Mouse (Mus musculus) heart, embryonic 13.5 days (tissue): ENCODE results near the gene Zfp518a. TPM values are rescaled to one million over a fixed set of nuclear protein-coding genes. Genes with fewer than 3 reads are reported as not detected.

Experiments used
- ATAC-seq: fragments of 200-750 bp; cut with Nextera tagmentation; 2 replicates; pipeline ENCODE4 v1.8.0; 2017; ENCODE audit warnings: moderate TSS enrichment; ENCODE audit not compliant: insufficient number of reproducible peaks, low FRiP score, low TSS enrichment; ENCODE audit errors: extremely low read depth
- H3K27ac ChIP-seq: fragments of 300-500 bp; sonication (generic); replicated peaks from 2 replicates; pipeline ENCODE4 v1.5.1; 2015; ENCODE audit warnings: moderate library complexity, mild to moderate bottlenecking, inconsistent platforms
- H3K27me3 ChIP-seq: fragments of 300-500 bp; sonication (generic); replicated peaks from 2 replicates; pipeline ENCODE4 v1.6.1; 2015; ENCODE audit warnings: mild to moderate bottlenecking, inconsistent platforms
- H3K36me3 ChIP-seq: fragments of 300-500 bp; sonication (generic); 2 replicates; pipeline ENCODE4 v1.6.1; 2015; ENCODE audit warnings: mild to moderate bottlenecking, inconsistent platforms
- H3K4me1 ChIP-seq: fragments of 300-500 bp; sonication (generic); 2 replicates; pipeline ENCODE4 v1.6.1; 2015; ENCODE audit warnings: inconsistent platforms
- H3K4me2 ChIP-seq: fragments of 300-500 bp; sonication (generic); 2 replicates; pipeline ENCODE4 v1.6.1; 2015; ENCODE audit warnings: inconsistent platforms, mild to moderate bottlenecking, moderate library complexity
- H3K4me3 ChIP-seq: fragments of 300-500 bp; sonication (generic); 2 replicates; pipeline ENCODE4 v1.5.1; 2015; ENCODE audit warnings: moderate library complexity, mild to moderate bottlenecking, inconsistent platforms
- H3K9ac ChIP-seq: fragments of 300-500 bp; sonication (generic); 2 replicates; pipeline ENCODE4 v1.6.1; 2015; ENCODE audit warnings: inconsistent platforms, mild to moderate bottlenecking, moderate library complexity
- H3K9me3 ChIP-seq: fragments of 300-500 bp; sonication (generic); 2 replicates; pipeline ENCODE4 v1.6.1; 2016; ENCODE audit warnings: inconsistent platforms
- WGBS: fragments of 180-500 bp; shearing (Covaris S2); methylation state at CpG from one replicate; pipeline ENCODE4 v1.1.7; 2015; ENCODE audit warnings: mixed read lengths; 5-methylcytosine and 5-hydroxymethylcytosine counted together
- polyA plus RNA-seq: library from polyadenylated mRNA; unstranded; fragments of >200 nt; fragmentation: Nextera tagmentation; extraction: Ambion mirVana; gene quantifications from 2 replicates; pipeline ENCODE4 v1.2.1, GENCODE M21; 2015

The Zfp518a gene
- polyA plus RNA-seq, result 6.1 and 6.3 TPM in 2 replicates

GRCm38 (mm10) chr19:40894519-40895392, at the start of gene Zfp518a:
Gene Zfp518a, plus strand, starts transcription at chr19:40894705.
- peak within 1 kb of the TSS; percentile 78 for H3K4me2 ChIP-seq
- H3K27ac ChIP-seq, result peak within 1 kb of the TSS; percentile 95
- WGBS, result under 1% methylated on average over 89 of the region's 89 CpGs
- peaks cover 35% of the 10 kb centered on the region for H3K27me3 ChIP-seq
- peak; percentile 54 for ATAC-seq
- H3K4me3 ChIP-seq, result peak within 1 kb of the TSS; percentile 87
- H3K4me1 ChIP-seq, result no peaks in the 10 kb centered on the region
- H3K9ac ChIP-seq, result peak within 1 kb of the TSS; percentile 86
- peaks cover 6% of the 10 kb centered on the region for H3K9me3 ChIP-seq
- H3K36me3 ChIP-seq, result peaks cover 13% of the 10 kb centered on the region; the same call in 1 of the 2 replicates

- Histone ChIP-seq H3K4me2 (no peak overlapping the region), H3K27ac (no peak overlapping the region), H3K4me1 (no peaks in the 10 kb centered on the region), H3K27me3 (no peaks in the 10 kb centered on the region), H3K4me3 (no peak overlapping the region), H3K36me3 (peaks cover 87% of the 10 kb centered on the region), H3K9ac (no peak overlapping the region), H3K9me3 (no peaks in the 10 kb centered on the region)
- 88% methylated on average over 13 of the region's 13 CpGs for WGBS
- no peak for ATAC-seq
Observed at GRCm38 (mm10) chr19:40844731-40845130, 49.8 kb upstream of the Zfp518a start.

GRCm38 (mm10) chr19:40849391-40849790, 45.1 kb upstream of the Zfp518a start:
- no peak for ATAC-seq

GRCm38 (mm10) chr19:40859555-40859954, 35.0 kb upstream of the Zfp518a start:
- Histone ChIP-seq H3K36me3 (no peaks in the 10 kb centered on the region), H3K4me3 (no peak overlapping the region), H3K27me3 (peaks cover 18% of the 10 kb centered on the region; the same call in 1 of the 2 replicates), H3K27ac (no peak overlapping the region), H3K9me3 (no peaks in the 10 kb centered on the region), H3K4me1 (peaks cover 8% of the 10 kb centered on the region; the same call in 1 of the 2 replicates), H3K9ac (no peak overlapping the region), H3K4me2 (no peak overlapping the region)
- 35% methylated on average over 4 of the region's 4 CpGs for WGBS
- no peak for ATAC-seq

More at GRCm38 (mm10) chr19:40849391-40849790, 45.1 kb upstream of the Zfp518a start:
- Histone ChIP-seq H3K4me3 (no peak overlapping the region), H3K4me1 (no peaks in the 10 kb centered on the region), H3K27me3 (no peaks in the 10 kb centered on the region), H3K9me3 (no peaks in the 10 kb centered on the region), H3K27ac (no peak overlapping the region), H3K4me2 (no peak overlapping the region), H3K9ac (no peak overlapping the region), H3K36me3 (peaks cover 57% of the 10 kb centered on the region)
- 84% methylated on average over 12 of the region's 12 CpGs for WGBS

GRCm38 (mm10) chr19:40868284-40868683, 26.2 kb upstream of the Zfp518a start:
- Histone ChIP-seq H3K27ac (no peak overlapping the region), H3K36me3 (no peaks in the 10 kb centered on the region), H3K9me3 (no peaks in the 10 kb centered on the region), H3K4me2 (no peak overlapping the region), H3K9ac (no peak overlapping the region), H3K27me3 (peaks cover 60% of the 10 kb centered on the region), H3K4me1 (0 out of 2 replicates have a peak, but pooled peaks cover 3% of the 10 kb centered on the region), H3K4me3 (no peak overlapping the region)
- ATAC-seq, result no peak
- WGBS, result 23% methylated on average over 5 of the region's 5 CpGs

GRCm38 (mm10) chr19:40869425-40870105, 24.9 kb upstream of the Zfp518a start:
- 84% methylated on average over 3 of the region's 3 CpGs for WGBS
- ATAC-seq, result no peak
- no peak overlapping the region for H3K27ac ChIP-seq

GRCm38 (mm10) chr19:40872955-40873665, 21.4 kb upstream of the Zfp518a start:
- Histone ChIP-seq H3K4me1 (peaks cover 6% of the 10 kb centered on the region; the same call in 1 of the 2 replicates), H3K4me3 (peak overlapping the region; percentile 62), H3K36me3 (no peaks in the 10 kb centered on the region), H3K9ac (peak overlapping the region; percentile 75), H3K27me3 (peaks cover 67% of the 10 kb centered on the region), H3K4me2 (peak overlapping the region; percentile 81), H3K27ac (peak overlapping the region; percentile 67), H3K9me3 (no peaks in the 10 kb centered on the region)
- 3% methylated on average over 51 of the region's 51 CpGs for WGBS
- ATAC-seq, result peak; percentile 63; the same call in 1 of the 2 replicates

More at GRCm38 (mm10) chr19:40869425-40870105, 24.9 kb upstream of the Zfp518a start:
- Histone ChIP-seq H3K27me3 (peaks cover 60% of the 10 kb centered on the region), H3K9me3 (no peaks in the 10 kb centered on the region), H3K4me3 (no peak overlapping the region), H3K4me2 (no peak overlapping the region), H3K4me1 (peaks cover 6% of the 10 kb centered on the region; the same call in 1 of the 2 replicates), H3K36me3 (no peaks in the 10 kb centered on the region), H3K9ac (no peak overlapping the region)

- ATAC-seq, result no peak
- Histone ChIP-seq H3K36me3 (no peaks in the 10 kb centered on the region), H3K4me3 (no peak overlapping the region), H3K27ac (no peak overlapping the region), H3K27me3 (peaks cover 93% of the 10 kb centered on the region), H3K9me3 (no peaks in the 10 kb centered on the region), H3K9ac (no peak overlapping the region), H3K4me2 (no peak overlapping the region), H3K4me1 (no peaks in the 10 kb centered on the region)
- 84% methylated on average over 4 of the region's 4 CpGs for WGBS
Observed at GRCm38 (mm10) chr19:40881700-40882099, 12.8 kb upstream of the Zfp518a start.

GRCm38 (mm10) chr19:40888887-40889286, 5.6 kb upstream of the Zfp518a start:
- H3K4me1 ChIP-seq, result no peaks in the 10 kb centered on the region
- H3K9me3 ChIP-seq, result peaks cover 4% of the 10 kb centered on the region
- no peaks in the 10 kb centered on the region for H3K36me3 ChIP-seq
- no peak for ATAC-seq
- no peak overlapping the region for H3K27ac ChIP-seq
- H3K4me3 ChIP-seq, result no peak overlapping the region
- H3K9ac ChIP-seq, result no peak overlapping the region
- H3K4me2 ChIP-seq, result no peak overlapping the region
- H3K27me3 ChIP-seq, result peaks cover 80% of the 10 kb centered on the region
- WGBS, result 67% methylated on average over 1 of the region's 1 CpGs

GRCm38 (mm10) chr19:40894071-40894506, 416 bp upstream of the Zfp518a start:
- ATAC-seq, result no peak
- H3K9ac ChIP-seq, result peak overlapping the region; percentile 86
- peaks cover 40% of the 10 kb centered on the region for H3K27me3 ChIP-seq
- peaks cover 6% of the 10 kb centered on the region for H3K9me3 ChIP-seq
- H3K4me3 ChIP-seq, result peak overlapping the region; percentile 87
- 41% methylated on average over 21 of the region's 21 CpGs for WGBS
- no peaks in the 10 kb centered on the region for H3K4me1 ChIP-seq
- peaks cover 9% of the 10 kb centered on the region; the same call in 1 of the 2 replicates for H3K36me3 ChIP-seq
- peak overlapping the region; percentile 78 for H3K4me2 ChIP-seq
- peak overlapping the region; percentile 95 for H3K27ac ChIP-seq

- H3K4me2 ChIP-seq, result peak overlapping the region; percentile 78
- H3K36me3 ChIP-seq, result peaks cover 13% of the 10 kb centered on the region; the same call in 1 of the 2 replicates
- H3K27ac ChIP-seq, result peak overlapping the region; percentile 95
- no peaks in the 10 kb centered on the region for H3K4me1 ChIP-seq
- H3K9me3 ChIP-seq, result peaks cover 6% of the 10 kb centered on the region
- peak overlapping the region; percentile 87 for H3K4me3 ChIP-seq
- no peak for ATAC-seq
- H3K9ac ChIP-seq, result peak overlapping the region; percentile 86
- WGBS, result 3% methylated on average over 6 of the region's 6 CpGs
- peaks cover 31% of the 10 kb centered on the region for H3K27me3 ChIP-seq
Observed at GRCm38 (mm10) chr19:40895393-40895703, 843 bp downstream of the Zfp518a start.
